Mouse (Mus musculus) G1E (cell line): ENCODE measurements at regions not wholly inside any gene's neighbourhood (a gene's known extent, or its start where the extent isn't known, plus 50 kb on each side); places are given as distances from the start of the nearest gene placed in this dataset.

ENCODE experiments used
- CTCF ChIP-seq: IDR thresholded peaks from 2 replicates; pipeline ENCODE4 v1.5.1; 2012; ENCODE audit warnings: low read depth, low read length, inconsistent platforms, mixed read lengths
- GATA1 ChIP-seq: IDR thresholded peaks from 2 replicates; pipeline ENCODE4 v1.6.1; 2012; ENCODE audit warnings: borderline replicate concordance, low read length, inconsistent platforms, mixed read lengths
- POLR2AphosphoS5 ChIP-seq: IDR thresholded peaks from 2 replicates; pipeline ENCODE4 v1.6.1; 2012; ENCODE audit warnings: low read depth, low read length, inconsistent platforms; ENCODE audit not compliant: insufficient replicate concordance
- TAL1 ChIP-seq: conservative IDR thresholded peaks from 2 replicates; pipeline ENCODE4 v1.6.1; 2012; ENCODE audit warnings: low read depth, low read length, inconsistent platforms, mixed read lengths

- TF ChIP-seq GATA1 = no peak
- TF ChIP-seq CTCF = no peak
- TF ChIP-seq TAL1 = no peak
- no peak for TF ChIP-seq POLR2AphosphoS5
These were observed 306.3 kb upstream of the Klf3 start for GRCm38 (mm10) chr5:64496853-64497252.
